Mouse (Mus musculus): ENCODE measurements around the gene Tbc1d10a. TPM values are rescaled to one million over a fixed set of nuclear protein-coding genes. Genes with fewer than 3 reads are reported as not detected.

Tbc1d10a gene
- total and polyA plus RNA-seq, 3 experiments = 23.0 to 27.4 TPM; not detected in 1

- H3K79me2 ChIP-seq (ENCODE audit: control insufficient read depth, insufficient read depth, low read length, poor library complexity) = no peaks in the 10 kb centered on the region
- no peaks in the 10 kb centered on the region for H3K27me3 ChIP-seq (ENCODE audit: control insufficient read depth in 1 of 2, insufficient read depth in 2 of 2, low read length in 2 of 2)
- no peaks in the 10 kb centered on the region for H3K9me3 ChIP-seq (replicated peaks; ENCODE audit: insufficient read depth, low read length)
- no peak overlapping the region for H3K9ac ChIP-seq (ENCODE audit: control insufficient read depth, low read depth, low read length, poor library complexity, severe bottlenecking)
- H3K36me3 ChIP-seq (ENCODE audit: control insufficient read depth in 1 of 2, insufficient read depth in 2 of 2, low read length in 2 of 2) = peaks cover 0 to 8% of the 10 kb centered on the region in 2 experiments; a peak in 2 of 4 replicates
- H3K4me3 ChIP-seq (ENCODE audit: control insufficient read depth in 1 of 2, insufficient read depth in 1 of 2, low read depth in 2 of 2, low read length in 2 of 2) = no peak overlapping the region
- peak; percentile 96 for DNase-seq (ENCODE audit: low read depth, low spot score)
- no peak overlapping the region for H3K27ac ChIP-seq (ENCODE audit: control insufficient read depth, low read depth, low read length)
- peaks cover 6 to 27% of the 10 kb centered on the region in 2 experiments for H3K4me1 ChIP-seq (ENCODE audit: control insufficient read depth in 1 of 2, insufficient read depth in 2 of 2, low read length in 2 of 2)
- no peak for TF ChIP-seq MYB (IDR thresholded peaks at IDR 0.05; ENCODE audit: low read depth, low read length)
- no peak for TF ChIP-seq MAFK (IDR thresholded peaks at IDR 0.05; ENCODE audit: borderline replicate concordance, low read depth, low read length)
- no peak for TF ChIP-seq GATA1 (IDR thresholded peaks at IDR 0.05; ENCODE audit: low read depth, low read length)
- TF ChIP-seq GABPA (IDR thresholded peaks at IDR 0.05; ENCODE audit: low read depth, low read length) = no peak
- TF ChIP-seq NELFE (IDR thresholded peaks at IDR 0.05; ENCODE audit: low read depth, low read length) = no peak
- 0 out of 2 replicates have a peak, but pooled peaks have one; percentile 51 for TF ChIP-seq MYC (IDR thresholded peaks at IDR 0.05; ENCODE audit: low read depth, low read length)
- no peak for TF ChIP-seq ETS1 (IDR thresholded peaks at IDR 0.05; ENCODE audit: low read depth, low read length)
- TF ChIP-seq TAL1 (IDR thresholded peaks at IDR 0.05; ENCODE audit: low read length) = no peak
- no peak for TF ChIP-seq POLR2A (IDR thresholded peaks at IDR 0.05; ENCODE audit: control insufficient read depth in 1 of 2, insufficient read depth in 1 of 2, low read depth in 1 of 2, low read length in 2 of 2, poor library complexity in 1 of 2)
- no peak for TF ChIP-seq JUND (IDR thresholded peaks at IDR 0.05; ENCODE audit: low read depth, low read length)
- TF ChIP-seq ZC3H11A (IDR thresholded peaks at IDR 0.05; ENCODE audit: low read depth, low read length) = peak; percentile 95
- TF ChIP-seq TCF12 (IDR thresholded peaks at IDR 0.05; ENCODE audit: low read depth, low read length) = no peak
- TF ChIP-seq CTCF (IDR thresholded peaks at IDR 0.05 in 2 of 3, conservative IDR thresholded peaks at IDR 0.05 in 1 of 3; ENCODE audit: control insufficient read depth in 1 of 3, insufficient read depth in 1 of 3, low read depth in 2 of 3, low read length in 3 of 3, poor library complexity in 1 of 3, severe bottlenecking in 1 of 3) = peak; percentile 82 to 99 (median 91)
- no peak for TF ChIP-seq MEF2A (IDR thresholded peaks at IDR 0.05; ENCODE audit: extremely low read depth, insufficient replicate concordance, low read depth, low read length, poor library complexity, severe bottlenecking)
- no peak for TF ChIP-seq KAT2A (conservative IDR thresholded peaks at IDR 0.05; ENCODE audit: low read depth, low read length)
- TF ChIP-seq MAX (IDR thresholded peaks at IDR 0.05; ENCODE audit: low read length) = no peak
- no peak for TF ChIP-seq POLR2AphosphoS5 (IDR thresholded peaks at IDR 0.05; ENCODE audit: borderline replicate concordance, low read depth, low read length)
- no peak; the same call in 1 of the 2 replicates for TF ChIP-seq BHLHE40 (IDR thresholded peaks at IDR 0.05; ENCODE audit: borderline replicate concordance, low read depth, low read length)
- no peak for TF ChIP-seq ZKSCAN1 (IDR thresholded peaks at IDR 0.05; ENCODE audit: low read depth, low read length)
- TF ChIP-seq EP300 (IDR thresholded peaks at IDR 0.05; ENCODE audit: low read depth in 1 of 2, low read length in 2 of 2) = peak in 1 of 2 experiments; percentile 34; a peak in 2 of 4 replicates
- TF ChIP-seq NRF1 (IDR thresholded peaks at IDR 0.05; ENCODE audit: insufficient read depth, low read depth, low read length, poor library complexity, severe bottlenecking) = no peak
- no peak for TF ChIP-seq E2F4 (IDR thresholded peaks at IDR 0.05; ENCODE audit: borderline replicate concordance, low read depth, low read length)
- TF ChIP-seq SMC3 (IDR thresholded peaks at IDR 0.05; ENCODE audit: low read depth, low read length) = peak; percentile 88
- no peak for TF ChIP-seq CHD2 (IDR thresholded peaks at IDR 0.05; ENCODE audit: low read length)
- TF ChIP-seq USF2 (IDR thresholded peaks at IDR 0.05; ENCODE audit: borderline replicate concordance in 1 of 2, insufficient read depth in 1 of 2, low read depth in 1 of 2, low read length in 2 of 2) = no peak
- peak; percentile 6; the same call in 1 of the 2 replicates for TF ChIP-seq RCOR1 (IDR thresholded peaks at IDR 0.05; ENCODE audit: low read depth, low read length)
- TF ChIP-seq CHD1 (IDR thresholded peaks at IDR 0.05; ENCODE audit: low read depth, low read length) = no peak
- peak; percentile 57; the same call in 1 of the 2 replicates for TF ChIP-seq ELF1 (IDR thresholded peaks at IDR 0.05; ENCODE audit: low read depth, low read length)
- TF ChIP-seq RAD21 (IDR thresholded peaks at IDR 0.05; ENCODE audit: low read depth, low read length) = peak; percentile 91
- peak; percentile 84 for TF ChIP-seq SIN3A (IDR thresholded peaks at IDR 0.05; ENCODE audit: low read length)
- TF ChIP-seq HCFC1 (IDR thresholded peaks at IDR 0.05; ENCODE audit: low read depth, low read length) = peak; percentile 58; the same call in 1 of the 2 replicates
- TF ChIP-seq ZNF384 (IDR thresholded peaks at IDR 0.05; ENCODE audit: low read depth, low read length) = 0 out of 2 replicates have a peak, but pooled peaks have one; percentile 51
- no peak for TF ChIP-seq POLR2AphosphoS2 (IDR thresholded peaks at IDR 0.05; ENCODE audit: low read length)
- TF ChIP-seq MAZ (IDR thresholded peaks at IDR 0.05; ENCODE audit: low read depth, low read length) = 0 out of 2 replicates have a peak, but pooled peaks have one; percentile 66
- no peak for TF ChIP-seq ZMIZ1 (IDR thresholded peaks at IDR 0.05; ENCODE audit: low read depth, low read length)
- TF ChIP-seq USF1 (IDR thresholded peaks at IDR 0.05; ENCODE audit: low read depth, low read length) = no peak
- TF ChIP-seq UBTF (IDR thresholded peaks at IDR 0.05; ENCODE audit: borderline replicate concordance, insufficient read depth, low read depth, low read length) = no peak
Observed at GRCm38 (mm10) chr11:4258657-4259082, 72.1 kb downstream of the Tbc1d10a start.
